Mouse (Mus musculus) stomach, postnatal 0 days (tissue): ENCODE measurements around the gene Pde4c. TPM values are rescaled to one million over a fixed set of nuclear protein-coding genes. Genes with fewer than 3 reads are reported as not detected.

Source experiments
- ATAC-seq: fragments of 200-750 bp; cut with Nextera tagmentation; 2 replicates; pipeline ENCODE4 v1.8.0; 2017; ENCODE audit not compliant: low FRiP score, low TSS enrichment
- DNase-seq: peaks from one replicate; pipeline ENCODE4 v3.0.0-alpha.2; 2016; ENCODE audit warnings: low spot score
- H3K27ac ChIP-seq: fragments of 300-500 bp; sonication (generic); replicated peaks from 2 replicates; pipeline ENCODE4 v1.5.1; 2014; ENCODE audit warnings: mild to moderate bottlenecking, control low read depth
- H3K27me3 ChIP-seq: fragments of 300-500 bp; sonication (generic); 2 replicates; pipeline ENCODE4 v1.6.1; 2014; ENCODE audit warnings: low read length; ENCODE audit not compliant: control insufficient read depth, insufficient read depth
- H3K36me3 ChIP-seq: fragments of 300-500 bp; sonication (generic); 2 replicates; pipeline ENCODE4 v1.6.1; 2014; ENCODE audit warnings: low read length, mixed read lengths; ENCODE audit not compliant: control insufficient read depth, insufficient read depth
- H3K4me1 ChIP-seq: fragments of 300-500 bp; sonication (generic); replicated peaks from 2 replicates; pipeline ENCODE4 v1.6.1; 2014; ENCODE audit warnings: antibody characterized with exemption; ENCODE audit not compliant: control insufficient read depth, insufficient read depth
- H3K4me2 ChIP-seq: fragments of 300-500 bp; sonication (generic); replicated peaks from 2 replicates; pipeline ENCODE4 v1.6.1; 2014; ENCODE audit warnings: low read depth, mild to moderate bottlenecking, control low read depth, moderate library complexity
- H3K4me3 ChIP-seq: fragments of 300-500 bp; sonication (generic); 2 replicates; pipeline ENCODE4 v1.5.1; 2014; ENCODE audit warnings: low read depth, low read length, control low read depth
- H3K9ac ChIP-seq: fragments of 300-500 bp; sonication (generic); 2 replicates; pipeline ENCODE4 v1.6.1; 2014; ENCODE audit warnings: mild to moderate bottlenecking, low read length, control low read depth, mixed read lengths
- H3K9me3 ChIP-seq: fragments of 300-500 bp; sonication (generic); 2 replicates; pipeline ENCODE4 v1.6.1; 2016; ENCODE audit warnings: low read length; ENCODE audit not compliant: control insufficient read depth
- CTCF ChIP-seq: IDR thresholded peaks from 2 replicates; pipeline ENCODE4 v1.5.1; 2016; ENCODE audit warnings: antibody characterized with exemption, low read depth, mild to moderate bottlenecking, moderate library complexity
- EP300 ChIP-seq: optimal IDR thresholded peaks from 2 replicates; pipeline ENCODE3; 2016; ENCODE audit warnings: antibody characterized with exemption
- whole genome bisulfite sequencing: fragments of 180-500 bp; shearing (Covaris S2); extraction: QIAGEN DNeasy Blood & Tissue Kit; methylation state at CpG from one replicate; pipeline ENCODE4 v1.1.7; 2014; 5-methylcytosine and 5-hydroxymethylcytosine counted together
- polyA plus RNA-seq: library from polyadenylated mRNA; unstranded; fragments of >200 nt; fragmentation: Nextera tagmentation; extraction: Ambion mirVana; gene quantifications from 2 replicates; pipeline ENCODE4 v1.2.1, GENCODE M21; 2015

Pde4c gene
- polyA plus RNA-seq, 1 experiment from 2014 or later = 0.27 TPM

- ATAC-seq (peak; percentile 72), DNase-seq (peak; percentile 92)
- no peaks in the 10 kb centered on the region for H3K9me3 ChIP-seq
- WGBS = 11% methylated on average over 21 of the region's 21 CpGs
- peaks cover 27% of the 10 kb centered on the region for H3K36me3 ChIP-seq
- peak overlapping the region; percentile 48 for H3K4me3 ChIP-seq
- TF ChIP-seq EP300 (no peak), CTCF (no peak)
- peak overlapping the region; percentile 79 for H3K27ac ChIP-seq
- H3K27me3 ChIP-seq = no peaks in the 10 kb centered on the region
- 0 out of 2 replicates have a peak, but pooled peaks cover 3% of the 10 kb centered on the region for H3K4me1 ChIP-seq
- H3K9ac ChIP-seq = peak overlapping the region; percentile 70
- peak overlapping the region; percentile 87 for H3K4me2 ChIP-seq
Observed at GRCm38 (mm10) chr8:70766571-70767440, 43.3 kb downstream of the Pde4c start.

GRCm38 (mm10) chr8:70767503-70767902 lies 44.0 kb downstream of the Pde4c start:
- TF ChIP-seq EP300 (no peak), CTCF (no peak)
- H3K9ac ChIP-seq = 0 out of 2 replicates have a peak overlapping the region, but pooled peaks have one; percentile 5
- no peaks in the 10 kb centered on the region for H3K27me3 ChIP-seq
- H3K4me3 ChIP-seq = no peak overlapping the region
- 79% methylated on average over 6 of the region's 6 CpGs for WGBS
- 0 out of 2 replicates have a peak, but pooled peaks cover 3% of the 10 kb centered on the region for H3K4me1 ChIP-seq
- H3K9me3 ChIP-seq = no peaks in the 10 kb centered on the region
- DNase-seq = no peak
- H3K27ac ChIP-seq = peak overlapping the region; percentile 79; the same call in 1 of the 2 replicates
- H3K36me3 ChIP-seq = peaks cover 26% of the 10 kb centered on the region
- H3K4me2 ChIP-seq = no peak overlapping the region
- no peak for ATAC-seq

- peaks cover 20% of the 10 kb centered on the region for H3K36me3 ChIP-seq
- ATAC-seq = no peak
- 90% methylated on average over 32 of the region's 32 CpGs for WGBS
Observed at GRCm38 (mm10) chr8:70768231-70768776, 44.8 kb downstream of the Pde4c start.

GRCm38 (mm10) chr8:70768956-70769355 lies 45.4 kb downstream of the Pde4c start:
- Histone ChIP-seq H3K9me3 (no peaks in the 10 kb centered on the region), H3K4me1 (peaks cover 9% of the 10 kb centered on the region; the same call in 1 of the 2 replicates), H3K4me3 (no peak overlapping the region), H3K27ac (no peak overlapping the region), H3K36me3 (peaks cover 20% of the 10 kb centered on the region), H3K4me2 (no peak overlapping the region), H3K27me3 (no peaks in the 10 kb centered on the region), H3K9ac (no peak overlapping the region)
- no peak for TF ChIP-seq CTCF
- TF ChIP-seq EP300 = no peak
- WGBS = 83% methylated on average over 16 of the region's 16 CpGs
- DNase-seq (no peak), ATAC-seq (no peak)

More at GRCm38 (mm10) chr8:70768231-70768776, 44.8 kb downstream of the Pde4c start:
- H3K27me3 ChIP-seq = no peaks in the 10 kb centered on the region
- H3K9me3 ChIP-seq = no peaks in the 10 kb centered on the region
- no peak overlapping the region for H3K27ac ChIP-seq
- no peak overlapping the region for H3K4me2 ChIP-seq
- H3K4me3 ChIP-seq = no peak overlapping the region
- H3K4me1 ChIP-seq = peaks cover 3% of the 10 kb centered on the region; the same call in 1 of the 2 replicates
- no peak for TF ChIP-seq EP300
- no peak for TF ChIP-seq CTCF
- H3K9ac ChIP-seq = no peak overlapping the region
- DNase-seq = no peak

- H3K4me2 ChIP-seq = no peak overlapping the region
- 3% methylated on average over 26 of the region's 26 CpGs for WGBS
- no peak overlapping the region for H3K27ac ChIP-seq
- no peak overlapping the region for H3K9ac ChIP-seq
- TF ChIP-seq EP300 = no peak
- peak; percentile 100 for TF ChIP-seq CTCF
- no peaks in the 10 kb centered on the region for H3K27me3 ChIP-seq
- no peak overlapping the region for H3K4me3 ChIP-seq
- peaks cover 18% of the 10 kb centered on the region for H3K36me3 ChIP-seq
- ATAC-seq = peak; percentile 64
- no peaks in the 10 kb centered on the region for H3K9me3 ChIP-seq
- DNase-seq = peak; percentile 98
- peaks cover 9% of the 10 kb centered on the region; the same call in 1 of the 2 replicates for H3K4me1 ChIP-seq
Observed at GRCm38 (mm10) chr8:70769359-70769758, 45.8 kb downstream of the Pde4c start.

GRCm38 (mm10) chr8:70769858-70770257 lies 46.3 kb downstream of the Pde4c start:
- 75% methylated on average over 12 of the region's 12 CpGs for WGBS

More at GRCm38 (mm10) chr8:70769858-70770257, 46.3 kb downstream of the Pde4c start:
- TF ChIP-seq EP300 = no peak
- TF ChIP-seq CTCF = no peak
- no peak overlapping the region for H3K4me3 ChIP-seq
- no peaks in the 10 kb centered on the region for H3K27me3 ChIP-seq
- no peak overlapping the region for H3K4me2 ChIP-seq
- H3K9ac ChIP-seq = no peak overlapping the region
- H3K27ac ChIP-seq = no peak overlapping the region
- H3K9me3 ChIP-seq = no peaks in the 10 kb centered on the region
- H3K4me1 ChIP-seq = peaks cover 10% of the 10 kb centered on the region; the same call in 1 of the 2 replicates
- peaks cover 18% of the 10 kb centered on the region; the same call in 1 of the 2 replicates for H3K36me3 ChIP-seq
- DNase-seq = no peak
- no peak for ATAC-seq
